Mouse (Mus musculus) heart, postnatal 0 days (tissue): Measurements from ENCODE around the gene Mcoln3.
A peak's percentile ranks its signal among the peaks of the same experiment; 100 is the strongest.

ENCODE experiments used
- CTCF ChIP-seq: IDR thresholded peaks from 2 replicates; pipeline ENCODE4 v1.5.1; 2016; ENCODE audit warnings: antibody characterized with exemption, control low read depth, low read depth
- EP300 ChIP-seq: IDR thresholded peaks from 2 replicates; pipeline ENCODE4 v1.6.1; 2016; ENCODE audit warnings: antibody characterized with exemption, low read depth

- TF ChIP-seq EP300 (no peak), CTCF (peak; percentile 44)
Measured at GRCm38 (mm10) chr3:146107116-146107849, 10.0 kb upstream of the Mcoln3 start.
